Mouse (Mus musculus) left cerebral cortex, adult 2 months (tissue): ENCODE measurements at regions not wholly inside any gene's neighbourhood (a gene's known extent, or its start where the extent isn't known, plus 50 kb on each side); places are given as distances from the start of the nearest gene placed in this dataset.

Experiments
- DNase-seq, 2 experiments: peaks; one replicate each; pipeline ENCODE4 v3.0.0; 2021 to 2022; ENCODE audit warnings: low spot score in 2 of 2, mixed read lengths in 1 of 2; ENCODE audit errors: extremely low spot score in 1 of 2
- H3K27ac ChIP-seq: fragments of 200-600 bp; 2 replicates; pipeline ENCODE4 v1.8.1; 2022
- H3K4me3 ChIP-seq: fragments of 200-600 bp; 2 replicates; pipeline ENCODE4 v1.8.1; 2022
- CTCF ChIP-seq: fragments of 200-600 bp; IDR thresholded peaks from 2 replicates; pipeline ENCODE4 v1.8.1; 2022; ENCODE audit warnings: antibody characterized with exemption, mild to moderate bottlenecking, moderate library complexity
- intact Hi-C: fragments of 180-260 bp; cut with DNase I; formaldehyde crosslinking; loops from one replicate; pipeline ENCODE4 v1.15.1; 2025

DNA sequence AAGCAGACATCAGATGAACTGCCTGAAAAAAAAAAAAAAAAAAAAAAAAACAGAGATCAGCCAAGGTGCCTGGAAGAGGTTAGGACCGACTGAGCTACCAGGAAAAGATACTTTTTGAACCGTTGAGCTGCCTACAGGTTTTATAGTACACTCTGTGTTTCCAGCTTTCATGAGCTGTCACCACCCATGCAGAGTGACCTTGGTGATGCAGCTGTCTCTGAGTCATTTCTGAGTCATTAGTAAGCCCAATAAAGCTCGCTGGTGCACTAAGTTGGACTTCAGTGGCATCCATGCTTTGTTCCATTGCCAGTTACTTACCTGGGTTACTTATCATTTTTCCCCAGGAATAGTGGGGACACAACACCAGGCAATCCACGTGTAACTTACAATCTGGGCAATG lies 592.9 kb upstream of the Arpp21 start:
- intact Hi-C loops = loop anchor here (10.0 kb wide), 1 partner anchor 594 kb away; the partner anchor contains the start of gene Arpp21
- DNase-seq = no peak
- Histone ChIP-seq H3K27ac (peak overlapping the region; percentile 36; the same call in 1 of the 2 replicates), H3K4me3 (no peak overlapping the region)
- TF ChIP-seq CTCF = no peak

- intact Hi-C loops = loop anchor here (10.0 kb wide), 1 partner anchor 592 kb away; the partner anchor contains the start of gene Arpp21
- TF ChIP-seq CTCF = no peak
- H3K4me3 ChIP-seq = no peak overlapping the region
- no peak for DNase-seq
- H3K27ac ChIP-seq = no peak overlapping the region
Measured at GRCm38 (mm10) chr9:112826592-112826991, 590.9 kb upstream of the Arpp21 start.

DNA sequence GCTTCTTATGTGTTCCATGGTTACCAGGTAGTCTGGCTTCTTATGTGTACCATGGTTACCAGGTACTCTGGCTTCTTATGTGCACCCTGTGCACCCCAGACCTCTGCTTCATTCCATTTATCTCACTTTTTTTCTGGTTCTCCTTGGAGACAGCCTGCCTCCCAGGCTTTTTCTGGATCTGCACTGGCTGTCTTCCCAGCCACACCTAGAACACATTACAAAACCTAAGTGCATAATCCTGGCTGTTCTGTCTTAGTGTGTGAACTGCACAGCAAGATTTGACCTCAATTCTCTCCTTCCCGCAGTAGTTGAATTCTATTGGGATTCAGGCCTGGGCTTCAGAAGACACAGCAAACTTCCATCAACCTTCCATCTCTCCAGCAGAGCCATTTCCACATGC lies 586.2 kb upstream of the Arpp21 start:
- DNase-seq = no peak
- Histone ChIP-seq H3K4me3 (no peak overlapping the region), H3K27ac (no peak overlapping the region)
- intact Hi-C loops = loop anchor here (10.0 kb wide), 1 partner anchor 587 kb away; the partner anchor contains the start of gene Arpp21
- TF ChIP-seq CTCF = no peak

DNA sequence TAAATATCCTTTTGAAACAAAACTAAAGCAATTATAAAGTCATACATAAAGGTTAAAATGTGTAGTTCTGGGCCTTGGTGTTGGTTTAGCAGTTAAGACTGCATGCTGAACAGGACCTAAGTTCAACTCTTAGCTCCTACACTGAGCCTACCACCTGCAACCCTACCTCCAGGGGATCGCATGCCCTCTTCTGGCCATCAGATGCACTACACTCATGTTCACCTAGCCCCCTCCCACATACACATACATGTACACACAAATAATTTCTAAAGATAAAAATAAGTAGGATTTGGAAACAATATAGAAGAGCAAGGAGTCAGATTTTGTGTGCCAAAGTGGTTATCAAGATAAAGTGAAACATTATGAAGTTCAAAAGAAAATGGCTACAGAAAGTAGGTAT lies 576.2 kb upstream of the Arpp21 start:
- DNase-seq = no peak
- intact Hi-C loops = loop anchor here (10.0 kb wide), 1 partner anchor 833 kb away; no protein-coding TSS in a partner anchor
- H3K4me3 ChIP-seq = no peak overlapping the region
- peak; percentile 39 for TF ChIP-seq CTCF
- H3K27ac ChIP-seq = no peak overlapping the region

DNA sequence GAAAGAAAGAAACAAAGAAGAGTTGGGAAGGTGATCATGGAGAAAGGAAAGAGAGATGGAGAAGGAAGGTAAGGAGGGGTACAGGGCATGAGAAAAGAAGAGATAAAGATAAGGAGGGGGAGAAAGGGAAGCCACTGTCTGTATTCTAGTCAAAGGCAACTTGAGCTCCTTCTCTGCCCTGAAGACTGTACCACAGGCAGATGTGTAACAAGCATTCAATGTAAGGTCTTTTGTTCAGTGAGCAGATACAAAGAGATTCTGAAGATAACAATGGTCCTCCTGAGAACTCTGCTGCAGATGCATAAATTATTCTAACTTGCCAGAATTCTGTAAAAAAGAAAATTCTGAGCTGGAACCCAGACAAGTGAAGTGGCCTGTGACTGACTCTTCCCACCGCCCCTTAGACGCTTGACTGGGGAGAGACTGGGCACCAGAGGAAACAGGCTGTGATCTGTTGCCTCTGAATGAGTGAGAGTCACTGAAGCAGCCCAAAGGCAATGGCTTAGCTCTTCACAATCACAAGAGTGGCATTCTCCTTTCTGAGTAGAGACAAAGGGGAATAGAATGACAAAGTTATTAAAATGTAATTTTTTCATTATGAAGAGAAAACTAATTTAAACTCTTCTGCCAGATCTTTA lies 564.0 kb upstream of the Arpp21 start:
- no peak for TF ChIP-seq CTCF
- Histone ChIP-seq H3K27ac (no peak overlapping the region), H3K4me3 (no peak overlapping the region)
- no peak for DNase-seq
- intact Hi-C loops = no loop called here

- no peak overlapping the region for H3K4me3 ChIP-seq
- no peak for DNase-seq
- TF ChIP-seq CTCF = peak; percentile 29
- intact Hi-C loops = no loop called here
- H3K27ac ChIP-seq = no peak overlapping the region
Measured at GRCm38 (mm10) chr9:112793537-112793936, 557.8 kb upstream of the Arpp21 start.

GRCm38 (mm10) chr9:112771981-112772380 lies 536.2 kb upstream of the Arpp21 start:
- Histone ChIP-seq H3K27ac (no peak overlapping the region), H3K4me3 (no peak overlapping the region)
- intact Hi-C loops = no loop called here
- TF ChIP-seq CTCF = no peak
- no peak for DNase-seq

GRCm38 (mm10) chr9:112744616-112745015 lies 508.9 kb upstream of the Arpp21 start:
- Histone ChIP-seq H3K4me3 (no peak overlapping the region), H3K27ac (peak overlapping the region; percentile 53)
- no peak for DNase-seq
- no peak for TF ChIP-seq CTCF
- intact Hi-C loops = loop anchor here (5.0 kb wide), 1 partner anchor 288 kb away; no protein-coding TSS in a partner anchor

DNA sequence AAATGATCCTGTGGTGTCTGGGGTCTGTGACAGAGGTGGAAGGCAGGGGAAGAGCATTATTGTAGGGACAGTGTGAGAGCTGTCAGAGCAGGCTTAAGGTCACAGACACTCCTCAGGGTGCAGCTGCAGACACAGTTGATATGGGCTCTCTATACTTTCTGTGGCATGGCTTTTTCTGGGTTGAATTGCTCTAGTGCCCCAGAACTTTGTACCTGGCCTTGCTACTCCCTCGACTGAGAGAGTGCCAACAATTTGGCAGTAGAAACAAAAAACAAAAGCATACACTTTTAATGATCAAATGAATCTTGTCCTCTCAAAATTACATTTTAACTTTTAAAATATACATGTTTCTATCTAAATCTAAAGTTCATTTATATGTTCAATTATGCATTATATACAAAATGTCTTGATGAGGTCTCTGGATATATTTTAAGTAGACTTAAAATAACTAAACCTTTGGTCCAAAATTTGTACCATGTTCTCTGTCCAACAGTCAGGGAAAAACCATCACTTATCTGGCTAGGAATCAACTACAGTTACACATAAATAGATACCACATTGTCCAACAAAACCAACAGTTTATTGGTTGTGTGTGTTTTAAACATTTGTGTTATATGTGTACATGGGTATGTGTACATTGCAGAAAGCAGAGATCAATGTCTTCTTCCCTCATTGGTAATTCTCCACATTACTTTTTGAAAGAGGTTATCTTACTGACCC lies 508.3 kb upstream of the Arpp21 start:
- intact Hi-C loops = no loop called here
- Histone ChIP-seq H3K4me3 (no peak overlapping the region), H3K27ac (peak overlapping the region; percentile 53)
- DNase-seq = no peak
- no peak for TF ChIP-seq CTCF

GRCm38 (mm10) chr9:112735761-112736160 lies 500.0 kb upstream of the Arpp21 start:
- intact Hi-C loops = loop anchor here (10.0 kb wide), 1 partner anchor 899 kb away; no protein-coding TSS in a partner anchor
- Histone ChIP-seq H3K4me3 (no peak overlapping the region), H3K27ac (peak overlapping the region; percentile 66; the same call in 1 of the 2 replicates)
- DNase-seq = no peak
- no peak for TF ChIP-seq CTCF

- no peak for DNase-seq
- intact Hi-C loops = loop anchor here (10.0 kb wide), 2 partner anchors 429 to 491 kb away; partner anchors contain the start of gene Arpp21
- peak; percentile 25 for TF ChIP-seq CTCF
- Histone ChIP-seq H3K4me3 (no peak overlapping the region), H3K27ac (peak overlapping the region; percentile 32; the same call in 1 of the 2 replicates)
Measured at GRCm38 (mm10) chr9:112725523-112725922, 489.8 kb upstream of the Arpp21 start.

DNA sequence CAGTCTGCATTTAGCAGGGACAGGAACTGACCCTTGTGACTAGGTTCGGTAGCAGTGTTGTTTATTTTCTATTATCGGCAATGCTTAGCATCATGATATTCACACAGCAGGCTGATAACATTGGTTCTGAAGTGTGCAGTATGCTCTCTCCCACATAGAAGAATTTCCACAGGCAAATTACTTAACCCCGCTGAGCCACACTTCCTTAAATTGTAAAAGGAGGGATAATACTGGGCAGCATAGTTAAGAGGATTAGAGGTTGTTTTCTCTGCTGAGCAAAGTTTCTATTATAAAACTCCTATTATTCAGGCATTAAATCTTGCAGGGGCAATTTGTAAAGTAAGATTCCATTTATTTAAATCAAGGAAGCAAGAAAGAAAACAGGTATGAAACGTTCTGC lies 489.4 kb upstream of the Arpp21 start:
- intact Hi-C loops = loop anchor here (10.0 kb wide), 2 partner anchors 430 to 490 kb away; partner anchors contain the start of gene Arpp21
- TF ChIP-seq CTCF = no peak
- DNase-seq = no peak
- Histone ChIP-seq H3K4me3 (no peak overlapping the region), H3K27ac (peak overlapping the region; percentile 32; the same call in 1 of the 2 replicates)
